Mouse (Mus musculus) kidney, embryonic 14.5 days (tissue): ENCODE results near the gene Pde1c. TPM values are rescaled to one million over a fixed set of nuclear protein-coding genes. Genes with fewer than 3 reads are reported as not detected.

Source experiments
- ATAC-seq: fragments of 200-750 bp; cut with Nextera tagmentation; 2 replicates; pipeline ENCODE4 v1.8.0; 2017; ENCODE audit warnings: moderate number of reproducible peaks, mild to moderate bottlenecking, moderate TSS enrichment, moderate library complexity; ENCODE audit not compliant: low FRiP score, low TSS enrichment
- H3K27ac ChIP-seq: fragments of 300-500 bp; sonication (generic); 2 replicates; pipeline ENCODE4 v1.5.1; 2014; ENCODE audit warnings: low read depth, mild to moderate bottlenecking, low read length, moderate library complexity, mixed read lengths
- H3K27me3 ChIP-seq: fragments of 300-500 bp; sonication (generic); 2 replicates; pipeline ENCODE4 v1.6.1; 2014; ENCODE audit warnings: mild to moderate bottlenecking, low read length; ENCODE audit not compliant: control insufficient read depth, insufficient read depth
- H3K36me3 ChIP-seq: fragments of 300-500 bp; sonication (generic); 2 replicates; pipeline ENCODE4 v1.6.1; 2014; ENCODE audit warnings: low read length, mixed read lengths; ENCODE audit not compliant: control insufficient read depth, insufficient read depth
- H3K4me1 ChIP-seq: fragments of 300-500 bp; sonication (generic); 2 replicates; pipeline ENCODE4 v1.6.1; 2014; ENCODE audit warnings: low read length, mixed read lengths; ENCODE audit not compliant: control insufficient read depth, insufficient read depth
- H3K4me2 ChIP-seq: fragments of 300-500 bp; sonication (generic); replicated peaks from 2 replicates; pipeline ENCODE4 v1.6.1; 2014; ENCODE audit warnings: low read depth, mild to moderate bottlenecking, low read length
- H3K4me3 ChIP-seq: fragments of 300-500 bp; sonication (generic); 2 replicates; pipeline ENCODE4 v1.5.1; 2014; ENCODE audit warnings: mild to moderate bottlenecking, low read length
- H3K9ac ChIP-seq: fragments of 300-500 bp; sonication (generic); 2 replicates; pipeline ENCODE4 v1.6.1; 2014; ENCODE audit warnings: low read depth, mild to moderate bottlenecking, low read length, moderate library complexity
- H3K9me3 ChIP-seq: fragments of 300-500 bp; sonication (generic); 2 replicates; pipeline ENCODE4 v1.6.1; 2016; ENCODE audit warnings: low read length; ENCODE audit not compliant: control insufficient read depth
- WGBS: fragments of 180-500 bp; shearing (Covaris S2); extraction: QIAGEN DNeasy Blood & Tissue Kit; methylation state at CpG from one replicate; pipeline ENCODE4 v1.1.7; 2014; 5-methylcytosine and 5-hydroxymethylcytosine counted together
- polyA plus RNA-seq: library from polyadenylated mRNA; unstranded; fragments of >200 nt; fragmentation: Nextera tagmentation; extraction: Ambion mirVana; gene quantifications from 2 replicates; pipeline ENCODE4 v1.2.1, GENCODE M21; 2014

The Pde1c gene
- polyA plus RNA-seq, 1 experiment from 2014 or later: 1.1 TPM

DNA sequence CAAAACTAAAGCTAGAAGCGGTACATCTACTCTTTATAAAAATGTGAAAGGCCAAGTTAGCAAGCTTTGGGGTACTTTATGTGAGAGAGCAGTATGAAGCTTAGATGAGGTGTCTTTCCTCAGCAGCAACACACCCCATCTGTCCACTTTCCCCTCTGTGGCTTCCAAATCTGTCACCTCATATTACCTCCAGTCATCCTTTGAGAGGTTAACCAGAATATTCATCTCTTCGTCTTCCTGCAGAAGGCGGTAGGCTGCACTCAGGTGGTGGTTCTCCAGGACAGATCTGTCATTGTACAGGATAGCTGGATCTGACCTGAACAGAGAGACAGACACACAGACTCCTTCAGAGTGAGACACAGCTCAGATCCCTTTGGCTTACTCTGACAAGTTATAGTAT lies 412.1 kb downstream of the Pde1c start:
- H3K4me3 ChIP-seq: no peak overlapping the region
- WGBS: 91% methylated on average over 3 of the region's 3 CpGs
- no peak for ATAC-seq
- no peaks in the 10 kb centered on the region for H3K27me3 ChIP-seq
- H3K4me2 ChIP-seq: no peak overlapping the region
- no peak overlapping the region for H3K9ac ChIP-seq
- no peaks in the 10 kb centered on the region for H3K9me3 ChIP-seq
- no peaks in the 10 kb centered on the region for H3K4me1 ChIP-seq
- H3K36me3 ChIP-seq: no peaks in the 10 kb centered on the region
- no peak overlapping the region for H3K27ac ChIP-seq

DNA sequence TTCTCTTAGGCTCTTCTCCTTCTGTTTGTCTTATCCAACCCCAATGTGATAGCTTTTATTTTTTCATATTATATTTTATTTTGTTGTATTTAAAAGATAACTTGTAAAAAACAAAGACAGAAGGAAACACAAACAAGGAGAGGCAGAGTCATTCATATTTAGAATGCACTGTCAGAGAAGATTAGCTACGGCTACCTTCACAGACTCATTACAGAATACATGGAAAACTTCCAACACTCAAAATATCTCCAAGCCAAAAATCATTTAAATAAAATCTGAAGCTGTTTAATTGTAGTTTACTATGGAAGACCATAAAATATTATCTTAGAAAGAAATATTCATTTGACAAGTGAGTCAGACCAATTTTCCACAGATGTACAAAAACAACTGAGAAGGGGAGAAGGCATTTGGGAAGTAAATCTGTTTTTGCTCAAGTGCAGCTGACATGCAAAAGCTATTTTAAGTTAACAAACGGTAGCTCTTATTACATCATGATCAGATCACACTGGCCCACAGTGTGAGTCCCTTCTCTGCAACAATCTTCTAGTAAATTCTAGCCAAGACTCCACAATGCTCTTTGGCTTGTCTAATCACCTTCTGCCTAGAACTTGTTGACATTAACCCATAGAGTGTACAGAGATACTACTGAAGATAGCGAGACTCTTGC lies 438.3 kb downstream of the Pde1c start:
- Histone ChIP-seq H3K36me3 (no peaks in the 10 kb centered on the region), H3K4me3 (no peak overlapping the region), H3K27me3 (no peaks in the 10 kb centered on the region), H3K9me3 (no peaks in the 10 kb centered on the region), H3K27ac (no peak overlapping the region), H3K9ac (no peak overlapping the region), H3K4me2 (no peak overlapping the region), H3K4me1 (no peaks in the 10 kb centered on the region)
- ATAC-seq: no peak
- WGBS: 64% methylated on average over 3 of the region's 3 CpGs

GRCm38 (mm10) chr6:56099520-56100101 lies 469.3 kb downstream of the Pde1c start:
- Histone ChIP-seq H3K36me3 (no peaks in the 10 kb centered on the region), H3K9ac (no peak overlapping the region), H3K27ac (no peak overlapping the region), H3K27me3 (no peaks in the 10 kb centered on the region), H3K4me3 (no peak overlapping the region), H3K4me1 (no peaks in the 10 kb centered on the region), H3K9me3 (no peaks in the 10 kb centered on the region; the same call in 1 of the 2 replicates), H3K4me2 (no peak overlapping the region)
- ATAC-seq: no peak
- 68% methylated on average over 2 of the region's 2 CpGs for WGBS

DNA sequence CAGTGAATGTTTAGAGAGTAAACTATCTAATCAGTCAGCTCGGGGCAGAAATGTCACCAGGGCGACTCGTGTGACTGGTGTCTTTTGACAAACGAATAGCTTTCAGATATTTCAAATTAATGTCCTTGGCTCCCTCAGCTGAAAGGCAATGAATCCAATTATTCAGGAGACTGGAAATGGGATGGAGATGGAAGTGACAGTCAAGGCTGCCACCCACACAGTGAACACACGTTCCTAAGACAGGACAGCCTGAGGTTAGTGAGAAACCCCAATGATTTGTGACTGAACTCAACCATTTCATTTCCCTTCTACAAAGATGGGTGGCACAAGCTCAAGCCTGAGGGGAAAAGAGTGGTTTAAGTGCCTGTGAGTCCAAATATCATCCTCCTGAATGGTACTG lies 470.5 kb downstream of the Pde1c start:
- no peak for ATAC-seq
- Histone ChIP-seq H3K9me3 (no peaks in the 10 kb centered on the region; the same call in 1 of the 2 replicates), H3K4me2 (no peak overlapping the region), H3K27me3 (no peaks in the 10 kb centered on the region), H3K36me3 (no peaks in the 10 kb centered on the region), H3K4me1 (no peaks in the 10 kb centered on the region), H3K27ac (no peak overlapping the region), H3K9ac (no peak overlapping the region), H3K4me3 (no peak overlapping the region)
- WGBS: 21% methylated on average over 5 of the region's 5 CpGs

GRCm38 (mm10) chr6:56076378-56076805 lies 492.5 kb downstream of the Pde1c start:
- H3K4me1 ChIP-seq: no peaks in the 10 kb centered on the region
- H3K27me3 ChIP-seq: no peaks in the 10 kb centered on the region
- 31% methylated on average over 4 of the region's 4 CpGs for WGBS
- no peak overlapping the region for H3K4me2 ChIP-seq
- H3K9ac ChIP-seq: no peak overlapping the region
- H3K4me3 ChIP-seq: no peak overlapping the region
- ATAC-seq: no peak
- no peaks in the 10 kb centered on the region for H3K9me3 ChIP-seq
- H3K27ac ChIP-seq: no peak overlapping the region
- no peaks in the 10 kb centered on the region for H3K36me3 ChIP-seq

GRCm38 (mm10) chr6:56068516-56068915 lies 500.4 kb downstream of the Pde1c start:
- Histone ChIP-seq H3K27me3 (no peaks in the 10 kb centered on the region), H3K9me3 (no peaks in the 10 kb centered on the region), H3K4me2 (no peak overlapping the region), H3K27ac (no peak overlapping the region), H3K4me3 (no peak overlapping the region), H3K4me1 (no peaks in the 10 kb centered on the region), H3K36me3 (no peaks in the 10 kb centered on the region), H3K9ac (no peak overlapping the region)
- ATAC-seq: no peak

GRCm38 (mm10) chr6:56066632-56067282 lies 502.1 kb downstream of the Pde1c start:
- H3K9me3 ChIP-seq: no peaks in the 10 kb centered on the region
- no peak overlapping the region for H3K27ac ChIP-seq
- H3K4me2 ChIP-seq: no peak overlapping the region
- ATAC-seq: peak; percentile 77; the same call in 1 of the 2 replicates
- H3K4me3 ChIP-seq: no peak overlapping the region
- H3K4me1 ChIP-seq: no peaks in the 10 kb centered on the region
- no peaks in the 10 kb centered on the region for H3K27me3 ChIP-seq
- H3K9ac ChIP-seq: no peak overlapping the region
- no peaks in the 10 kb centered on the region for H3K36me3 ChIP-seq
- 38% methylated on average over 5 of the region's 5 CpGs for WGBS

- Histone ChIP-seq H3K4me3 (no peak overlapping the region), H3K9ac (no peak overlapping the region), H3K4me2 (no peak overlapping the region), H3K9me3 (no peaks in the 10 kb centered on the region), H3K36me3 (no peaks in the 10 kb centered on the region), H3K27ac (no peak overlapping the region), H3K27me3 (no peaks in the 10 kb centered on the region), H3K4me1 (no peaks in the 10 kb centered on the region)
- no peak for ATAC-seq
Observed at GRCm38 (mm10) chr6:56063736-56064135, 505.2 kb downstream of the Pde1c start.

GRCm38 (mm10) chr6:56049104-56049503 lies 519.8 kb downstream of the Pde1c start:
- ATAC-seq: no peak

More at GRCm38 (mm10) chr6:56049104-56049503, 519.8 kb downstream of the Pde1c start:
- no peaks in the 10 kb centered on the region for H3K27me3 ChIP-seq
- H3K27ac ChIP-seq: no peak overlapping the region
- no peaks in the 10 kb centered on the region for H3K9me3 ChIP-seq
- no peak overlapping the region for H3K4me2 ChIP-seq
- WGBS: 38% methylated on average over 4 of the region's 4 CpGs
- no peaks in the 10 kb centered on the region for H3K4me1 ChIP-seq
- no peaks in the 10 kb centered on the region for H3K36me3 ChIP-seq
- no peak overlapping the region for H3K4me3 ChIP-seq
- H3K9ac ChIP-seq: no peak overlapping the region
